Mouse (Mus musculus) B cell, adult 67 days (primary cell): ENCODE measurements around the gene Ube2f. TPM values are rescaled to one million over a fixed set of nuclear protein-coding genes. Genes with fewer than 3 reads are reported as not detected.

Experiments used
- total RNA-seq, 2 experiments: library from RNA; stranded (reverse); gene quantifications; 4 replicates each; pipeline ENCODE4 v1.2.4; 2023

Ube2f gene
- total RNA-seq, result 10 to 100 TPM; 50.8 to 66.0 TPM

GRCm38 (mm10) chr1:91249564-91250414, at the start of gene Ube2f:
TSS of gene Ube2f (plus strand) at chr1:91250304.

GRCm38 (mm10) chr1:91297799-91298744, 48.0 kb downstream of the Ube2f start, which contains the start of gene Scly:
TSS of gene Scly (plus strand) at chr1:91298338.

GRCm38 (mm10) chr1:91321760-91322438, 71.8 kb downstream of the Ube2f start, which contains the start of gene Espnl:
TSS of gene Espnl (plus strand) at chr1:91322075.

Other genes starting within 250 kb of the Ube2f start
- 1 to 10 TPM; 1.8 to 2.7 TPM for gene Rbm44, start 105.2 kb upstream of the Ube2f start, total RNA-seq
- gene Ramp1, start 70.5 kb upstream of the Ube2f start, total RNA-seq, result under 1 TPM in 1 of 2 experiments, not detected in 1; 0.23 TPM
- gene Scly, start 48.0 kb downstream of the Ube2f start, total RNA-seq, result 10 to 100 TPM; 28.1 to 40.0 TPM
- under 1 TPM in 1 of 2 experiments, not detected in 1; 0.39 TPM for gene Espnl, start 71.8 kb downstream of the Ube2f start, total RNA-seq
- not detected for gene Klhl30, start 100.7 kb downstream of the Ube2f start, total RNA-seq
- gene Erfe, start 116.1 kb downstream of the Ube2f start, total RNA-seq, result not detected
- 100 to 1,000 TPM; 115 to 116 TPM for gene Ilkap, start 148.5 kb downstream of the Ube2f start, total RNA-seq
- gene Hes6, start 163.7 kb downstream of the Ube2f start, total RNA-seq, result 10 to 100 TPM; 35.1 to 49.2 TPM
- gene Per2, start 209.0 kb downstream of the Ube2f start, total RNA-seq, result 10 to 100 TPM; 25.0 to 25.3 TPM
- 10 to 100 TPM in 1 of 2 experiments, 1 to 10 TPM in 1; 8.4 to 10.5 TPM for gene Traf3ip1, start 244.3 kb downstream of the Ube2f start, total RNA-seq